ENCODE assay signal across 15 mouse cellular contexts in genomic region chr6:128338876-128339275, GRCm38 (mm10). TPM values are rescaled to one million over a fixed set of nuclear protein-coding genes. Genes with fewer than 3 reads are reported as not detected.
A peak's percentile ranks its signal among the peaks of the same experiment; 100 is the strongest.
DNase-seq lines count a peak whose midpoint lies in the region; ATAC-seq and TF ChIP-seq lines count a peak whose summit lies in the region.
"Had no signal": no experiment of that assay in that cellular context is flagged by ENCODE, and none has a peak within 500 bp of the region (broad histone marks: within the 10 kb centered on the region; RNA-seq: fewer than 3 reads in every experiment).

No protein-coding gene starts in this region.

- H3K27me3 ChIP-seq in intestine, embryonic 16.5 days (replicated peaks; ENCODE audit: control insufficient read depth, insufficient read depth, low read length) = no peaks in the 10 kb centered on the region
- H3K27me3 ChIP-seq in intestine, embryonic 15.5 days (replicated peaks) = no peaks in the 10 kb centered on the region
- no peaks in the 10 kb centered on the region for H3K27me3 ChIP-seq in midbrain, postnatal 0 days (ENCODE audit: insufficient read depth, low read length)
- H3K27me3 ChIP-seq in midbrain, embryonic 13.5 days = no peaks in the 10 kb centered on the region
- H3K27me3 ChIP-seq in forebrain, embryonic 16.5 days (replicated peaks; ENCODE audit: control insufficient read depth, insufficient read depth, low read length) = no peaks in the 10 kb centered on the region

- no peak overlapping the region for H3K4me3 ChIP-seq in intestine, embryonic 16.5 days (ENCODE audit: low read length)
- no peak overlapping the region for H3K4me3 ChIP-seq in intestine, embryonic 15.5 days (replicated peaks)
- no peak overlapping the region for H3K4me3 ChIP-seq in midbrain, postnatal 0 days (ENCODE audit: low read depth, low read length)
- H3K4me3 ChIP-seq in midbrain, embryonic 13.5 days (replicated peaks) = no peak overlapping the region
- H3K4me3 ChIP-seq in forebrain, embryonic 16.5 days (replicated peaks; ENCODE audit: low read length) = no peak overlapping the region
- H3K4me3 ChIP-seq: erythroblast, embryonic 14.5 days had no signal

- no peaks in the 10 kb centered on the region for H3K36me3 ChIP-seq in intestine, embryonic 16.5 days (ENCODE audit: control insufficient read depth, insufficient read depth, low read length)
- no peaks in the 10 kb centered on the region for H3K36me3 ChIP-seq in intestine, embryonic 15.5 days
- 0 out of 2 replicates have a peak, but pooled peaks cover 9% of the 10 kb centered on the region for H3K36me3 ChIP-seq in midbrain, postnatal 0 days (ENCODE audit: insufficient read depth, low read length)
- peaks cover 34% of the 10 kb centered on the region for H3K36me3 ChIP-seq in midbrain, embryonic 13.5 days
- H3K36me3 ChIP-seq in forebrain, embryonic 16.5 days (ENCODE audit: control insufficient read depth, insufficient read depth) = no peaks in the 10 kb centered on the region

- H3K9ac ChIP-seq in intestine, embryonic 16.5 days (ENCODE audit: low read depth, low read length) = no peak overlapping the region
- H3K9ac ChIP-seq in intestine, embryonic 15.5 days = no peak overlapping the region
- H3K9ac ChIP-seq in midbrain, postnatal 0 days (replicated peaks; ENCODE audit: low read length, poor library complexity, severe bottlenecking) = 0 out of 2 replicates have a peak overlapping the region, but pooled peaks have one; percentile 24
- H3K9ac ChIP-seq in midbrain, embryonic 13.5 days (replicated peaks) = no peak overlapping the region
- H3K9ac ChIP-seq in forebrain, embryonic 16.5 days (replicated peaks; ENCODE audit: low read depth, low read length) = no peak overlapping the region

- no peak overlapping the region for H3K4me2 ChIP-seq in intestine, embryonic 16.5 days (ENCODE audit: low read depth, low read length)
- no peak overlapping the region for H3K4me2 ChIP-seq in intestine, embryonic 15.5 days (replicated peaks)
- H3K4me2 ChIP-seq in midbrain, postnatal 0 days (ENCODE audit: low read depth, low read length, poor library complexity, severe bottlenecking) = no peak overlapping the region
- H3K4me2 ChIP-seq in midbrain, embryonic 13.5 days (replicated peaks) = no peak overlapping the region
- no peak overlapping the region for H3K4me2 ChIP-seq in forebrain, embryonic 16.5 days (ENCODE audit: low read length)

- no peaks in the 10 kb centered on the region for H3K4me1 ChIP-seq in intestine, embryonic 16.5 days (ENCODE audit: control insufficient read depth, insufficient read depth, low read length)
- H3K4me1 ChIP-seq in intestine, embryonic 15.5 days (replicated peaks) = 0 out of 2 replicates have a peak, but pooled peaks cover 6% of the 10 kb centered on the region
- no peaks in the 10 kb centered on the region for H3K4me1 ChIP-seq in midbrain, postnatal 0 days (ENCODE audit: insufficient read depth, low read length)
- peaks cover 13% of the 10 kb centered on the region for H3K4me1 ChIP-seq in midbrain, embryonic 13.5 days (replicated peaks)
- peaks cover 9% of the 10 kb centered on the region for H3K4me1 ChIP-seq in forebrain, embryonic 16.5 days (replicated peaks; ENCODE audit: control insufficient read depth, insufficient read depth, low read length)

- no peak for TF ChIP-seq CTCF in midbrain, postnatal 0 days (IDR thresholded peaks at IDR 0.05)

- 28% methylated on average over 5 of the region's 5 CpGs for WGBS in intestine, embryonic 16.5 days
- WGBS in intestine, embryonic 15.5 days = 27% methylated on average over 5 of the region's 5 CpGs
- 33% methylated on average over 5 of the region's 5 CpGs for WGBS in midbrain, postnatal 0 days
- 58% methylated on average over 5 of the region's 5 CpGs for WGBS in midbrain, embryonic 13.5 days
- WGBS in forebrain, embryonic 16.5 days = 41% methylated on average over 5 of the region's 5 CpGs

- peak overlapping the region; percentile 45; the same call in 1 of the 2 replicates for H3K27ac ChIP-seq in intestine, embryonic 16.5 days (ENCODE audit: low read length)
- H3K27ac ChIP-seq in intestine, embryonic 15.5 days = no peak overlapping the region
- H3K27ac ChIP-seq in midbrain, postnatal 0 days (ENCODE audit: low read depth, low read length) = peak overlapping the region; percentile 26; the same call in 1 of the 2 replicates
- no peak overlapping the region for H3K27ac ChIP-seq in midbrain, embryonic 13.5 days
- no peak overlapping the region for H3K27ac ChIP-seq in forebrain, embryonic 16.5 days (ENCODE audit: low read length)

- no peak for ATAC-seq in intestine, embryonic 16.5 days
- no peak for ATAC-seq in intestine, embryonic 15.5 days
- no peak for ATAC-seq in midbrain, postnatal 0 days (ENCODE audit: low FRiP score)
- ATAC-seq in midbrain, embryonic 13.5 days = no peak
- ATAC-seq in forebrain, embryonic 16.5 days = peak; percentile 34; the same call in 1 of the 2 replicates

- DNase-seq in midbrain, postnatal 0 days (ENCODE audit: low spot score) = peak; percentile 55
- peak; percentile 36 for DNase-seq in yolk sac, embryonic 10.5 days (ENCODE audit: low spot score)
- DNase-seq in frontal cortex, postnatal 14 days (ENCODE audit: low spot score in 2 of 2) = no peak
- DNase-seq: cerebellum, adult 11-12 months; kidney, adult 9 months; spleen, adult 18-20 months; thymus, postnatal 36 days had no signal

- H3K9me3 ChIP-seq in intestine, embryonic 16.5 days (ENCODE audit: control insufficient read depth, low read length) = no peaks in the 10 kb centered on the region
- no peaks in the 10 kb centered on the region for H3K9me3 ChIP-seq in intestine, embryonic 15.5 days
- no peaks in the 10 kb centered on the region for H3K9me3 ChIP-seq in midbrain, postnatal 0 days (ENCODE audit: low read length)
- H3K9me3 ChIP-seq in midbrain, embryonic 13.5 days = no peaks in the 10 kb centered on the region
- no peaks in the 10 kb centered on the region for H3K9me3 ChIP-seq in forebrain, embryonic 16.5 days (ENCODE audit: control insufficient read depth, low read length)

RNA-seq across cellular contexts. Expression of gene Tulp3, which starts 16.8 kb away (rescaled TPM):
- 10.1 and 11.3 TPM in 2 replicates for polyA plus RNA-seq in intestine, embryonic 16.5 days (2015; fragmentation: Nextera tagmentation; extraction: Ambion mirVana)
- polyA plus RNA-seq in intestine, embryonic 15.5 days (2015; fragmentation: Nextera tagmentation; extraction: Ambion mirVana) = 10.4 and 11.9 TPM in 2 replicates
- 14.1 and 14.3 TPM in 2 replicates for total RNA-seq in midbrain, postnatal 0 days (2014; rRNA removed)
- 11.7 and 14.7 TPM in 2 replicates for polyA plus RNA-seq in midbrain, postnatal 0 days (2015; fragmentation: Nextera tagmentation; extraction: Ambion mirVana)
- polyA plus RNA-seq in midbrain, embryonic 13.5 days (2015; fragmentation: Nextera tagmentation; extraction: Ambion mirVana) = 17.8 and 19.6 TPM in 2 replicates
- 13.2 and 17.3 TPM in 2 replicates for polyA plus RNA-seq in forebrain, embryonic 16.5 days (2015; fragmentation: Nextera tagmentation; extraction: Ambion mirVana)

RNA-seq across cellular contexts. Expression of gene Rhno1, which starts 23.8 kb away (rescaled TPM):
- 85.9 and 95.7 TPM in 2 replicates for polyA plus RNA-seq in intestine, embryonic 16.5 days (2015; fragmentation: Nextera tagmentation; extraction: Ambion mirVana)
- 97.9 and 107 TPM in 2 replicates for polyA plus RNA-seq in intestine, embryonic 15.5 days (2015; fragmentation: Nextera tagmentation; extraction: Ambion mirVana)
- 20.7 and 21.8 TPM in 2 replicates for total RNA-seq in midbrain, postnatal 0 days (2014; rRNA removed)
- polyA plus RNA-seq in midbrain, postnatal 0 days (2015; fragmentation: Nextera tagmentation; extraction: Ambion mirVana) = 50.8 and 51.2 TPM in 2 replicates
- 132 and 136 TPM in 2 replicates for polyA plus RNA-seq in midbrain, embryonic 13.5 days (2015; fragmentation: Nextera tagmentation; extraction: Ambion mirVana)
- 124 and 129 TPM in 2 replicates for polyA plus RNA-seq in forebrain, embryonic 16.5 days (2015; fragmentation: Nextera tagmentation; extraction: Ambion mirVana)

RNA-seq across cellular contexts. Expression of gene Foxm1, which starts 23.9 kb away (rescaled TPM):
- 21.2 and 21.8 TPM in 2 replicates for polyA plus RNA-seq in intestine, embryonic 16.5 days (2015; fragmentation: Nextera tagmentation; extraction: Ambion mirVana)
- polyA plus RNA-seq in intestine, embryonic 15.5 days (2015; fragmentation: Nextera tagmentation; extraction: Ambion mirVana) = 25.7 and 26.3 TPM in 2 replicates
- total RNA-seq in midbrain, postnatal 0 days (2014; rRNA removed) = 4.8 and 8.5 TPM in 2 replicates
- polyA plus RNA-seq in midbrain, postnatal 0 days (2015; fragmentation: Nextera tagmentation; extraction: Ambion mirVana) = 2.5 and 2.9 TPM in 2 replicates
- 17.8 and 19.7 TPM in 2 replicates for polyA plus RNA-seq in midbrain, embryonic 13.5 days (2015; fragmentation: Nextera tagmentation; extraction: Ambion mirVana)
- 19.9 and 21.8 TPM in 2 replicates for polyA plus RNA-seq in forebrain, embryonic 16.5 days (2015; fragmentation: Nextera tagmentation; extraction: Ambion mirVana)

RNA-seq across cellular contexts. Expression of gene Tex52, which starts 36.4 kb away (rescaled TPM):
- 0.22 TPM in 1 of 2 replicates, not detected in the other for polyA plus RNA-seq in intestine, embryonic 16.5 days (2015; fragmentation: Nextera tagmentation; extraction: Ambion mirVana)
- polyA plus RNA-seq in intestine, embryonic 15.5 days (2015; fragmentation: Nextera tagmentation; extraction: Ambion mirVana) = 0.13 and 0.16 TPM in 2 replicates
- 1.0 and 2.0 TPM in 2 replicates for total RNA-seq in midbrain, postnatal 0 days (2014; rRNA removed)
- polyA plus RNA-seq in midbrain, postnatal 0 days (2015; fragmentation: Nextera tagmentation; extraction: Ambion mirVana) = 0.29 and 0.39 TPM in 2 replicates
- 0.44 and 0.63 TPM in 2 replicates for polyA plus RNA-seq in midbrain, embryonic 13.5 days (2015; fragmentation: Nextera tagmentation; extraction: Ambion mirVana)
- 0.45 and 0.85 TPM in 2 replicates for polyA plus RNA-seq in forebrain, embryonic 16.5 days (2015; fragmentation: Nextera tagmentation; extraction: Ambion mirVana)
- total RNA-seq: heart, adult 8-10 months; left cerebral cortex, postnatal 10 days; neutrophil, adult 5-6 weeks had no signal

RNA-seq across cellular contexts. Expression of gene Gm44596, which starts 36.4 kb away (rescaled TPM):
- not detected in 2 replicates for polyA plus RNA-seq in intestine, embryonic 16.5 days (2015; fragmentation: Nextera tagmentation; extraction: Ambion mirVana)
- polyA plus RNA-seq in intestine, embryonic 15.5 days (2015; fragmentation: Nextera tagmentation; extraction: Ambion mirVana) = not detected in 2 replicates
- total RNA-seq in midbrain, postnatal 0 days (2014; rRNA removed) = not detected in 2 replicates
- polyA plus RNA-seq in midbrain, postnatal 0 days (2015; fragmentation: Nextera tagmentation; extraction: Ambion mirVana) = not detected in 2 replicates
- polyA plus RNA-seq in midbrain, embryonic 13.5 days (2015; fragmentation: Nextera tagmentation; extraction: Ambion mirVana) = not detected in 2 replicates
- polyA plus RNA-seq in forebrain, embryonic 16.5 days (2015; fragmentation: Nextera tagmentation; extraction: Ambion mirVana) = not detected in 2 replicates
- total RNA-seq: heart, adult 8-10 months; left cerebral cortex, postnatal 10 days; neutrophil, adult 5-6 weeks had no signal
- polyA plus RNA-seq: erythroblast, embryonic 14.5 days had no signal

Comparison
In these comparisons a context has a peak if more than half of its experiments do, and no peak if none do; other contexts are left out.
1. H3K27ac ChIP-seq: peak in intestine, embryonic 16.5 days (single experiment) and midbrain, postnatal 0 days (single experiment); none in intestine, embryonic 15.5 days (single experiment), midbrain, embryonic 13.5 days (single experiment) and forebrain, embryonic 16.5 days (single experiment).
2. DNase-seq: peak in midbrain, postnatal 0 days (single experiment) and yolk sac, embryonic 10.5 days (single experiment); none in frontal cortex, postnatal 14 days (0 of 2).